7 mouse cellular contexts compared by ENCODE assay signal in genomic region chr8:89046226-89046625, GRCm38 (mm10). TPM values are rescaled to one million over a fixed set of nuclear protein-coding genes. Genes with fewer than 3 reads are reported as not detected.
DNase-seq lines count a peak whose midpoint lies in the region; ATAC-seq and TF ChIP-seq lines count a peak whose summit lies in the region.

No protein-coding gene starts in this region.

- WGBS in hindbrain, embryonic 10.5 days, result under 1% methylated on average over 15 of the region's 15 CpGs
- under 1% methylated on average over 14 of the region's 15 CpGs for WGBS in limb, embryonic 12.5 days
- WGBS in olfactory bulb, adult 2 months, result 21% methylated on average over 15 of the region's 15 CpGs

- ATAC-seq in limb, embryonic 12.5 days (ENCODE audit: insufficient number of reproducible peaks, insufficient read depth, low FRiP score, low TSS enrichment, low read depth), result no peak
- no peak for ATAC-seq in megakaryocyte progenitor cell, adult 5-6 weeks (replicated peaks; ENCODE audit: poor library complexity)

- H3K36me3 ChIP-seq in E14TG2a.4 (ENCODE audit: insufficient read depth, low read length), result peaks cover 34% of the 10 kb centered on the region
- no peaks in the 10 kb centered on the region for H3K36me3 ChIP-seq in hindbrain, embryonic 10.5 days
- H3K36me3 ChIP-seq in limb, embryonic 12.5 days, result no peaks in the 10 kb centered on the region

- H3K4me2 ChIP-seq in limb, embryonic 12.5 days, result peak overlapping the region; percentile 79

- H3K9me3 ChIP-seq in E14TG2a.4 (ENCODE audit: low read length), result no peaks in the 10 kb centered on the region
- no peaks in the 10 kb centered on the region for H3K9me3 ChIP-seq in hindbrain, embryonic 10.5 days
- H3K9me3 ChIP-seq in limb, embryonic 12.5 days, result no peaks in the 10 kb centered on the region

- H3K27ac ChIP-seq in hindbrain, embryonic 10.5 days, result peak overlapping the region; percentile 98
- peak overlapping the region; percentile 99 for H3K27ac ChIP-seq in limb, embryonic 12.5 days
- H3K27ac ChIP-seq in olfactory bulb, adult 2 months (ENCODE audit: insufficient read depth, low read depth, low read length), result peak overlapping the region; percentile 97

- peak; percentile 83 for DNase-seq in ES-CJ7 (ENCODE audit: low read depth, low spot score)
- DNase-seq in hindbrain, embryonic 10.5 days (ENCODE audit: low spot score), result peak; percentile 64
- no peak for DNase-seq in left cerebral cortex, adult 11 months (ENCODE audit: low spot score)

- no peak for TF ChIP-seq POLR2A in olfactory bulb, adult 2 months (IDR thresholded peaks at IDR 0.05; ENCODE audit: insufficient read depth, low read depth, low read length)

- TF ChIP-seq CTCF in E14TG2a.4 (conservative IDR thresholded peaks at IDR 0.05; ENCODE audit: low read length), result no peak
- no peak for TF ChIP-seq CTCF in olfactory bulb, adult 2 months (IDR thresholded peaks at IDR 0.05; ENCODE audit: insufficient read depth, low read depth, low read length)

- H3K4me3 ChIP-seq in E14TG2a.4 (replicated peaks; ENCODE audit: low read length), result peak overlapping the region; percentile 92
- H3K4me3 ChIP-seq in hindbrain, embryonic 10.5 days, result peak overlapping the region; percentile 84
- peak overlapping the region; percentile 78 for H3K4me3 ChIP-seq in limb, embryonic 12.5 days (replicated peaks)
- H3K4me3 ChIP-seq in olfactory bulb, adult 2 months (ENCODE audit: insufficient read depth, low read depth, low read length), result peak overlapping the region; percentile 100

- peaks cover 66% of the 10 kb centered on the region for H3K4me1 ChIP-seq in E14TG2a.4 (replicated peaks; ENCODE audit: low read depth, low read length)
- peaks cover 58% of the 10 kb centered on the region for H3K4me1 ChIP-seq in hindbrain, embryonic 10.5 days (replicated peaks)
- peaks cover 41% of the 10 kb centered on the region for H3K4me1 ChIP-seq in limb, embryonic 12.5 days (replicated peaks)
- peaks cover 22% of the 10 kb centered on the region for H3K4me1 ChIP-seq in olfactory bulb, adult 2 months (ENCODE audit: control insufficient read depth, insufficient read depth, low read length)

- no peaks in the 10 kb centered on the region for H3K27me3 ChIP-seq in E14TG2a.4 (ENCODE audit: insufficient read depth, low read length)
- H3K27me3 ChIP-seq in hindbrain, embryonic 10.5 days (ENCODE audit: insufficient read depth, poor library complexity, severe bottlenecking), result peaks cover 80% of the 10 kb centered on the region
- H3K27me3 ChIP-seq in limb, embryonic 12.5 days, result peaks cover 57% of the 10 kb centered on the region

- H3K9ac ChIP-seq in limb, embryonic 12.5 days (replicated peaks), result peak overlapping the region; percentile 98

RNA-seq across cellular contexts. Expression of gene Sall1, which starts 2.3 kb away (rescaled TPM):
- polyA plus RNA-seq in hindbrain, embryonic 10.5 days (2016; fragmentation: Nextera tagmentation; extraction: Ambion mirVana), result 11.1 and 17.8 TPM in 2 replicates
- 17.9 and 22.3 TPM in 2 replicates for polyA plus RNA-seq in limb, embryonic 12.5 days (2016; fragmentation: Nextera tagmentation; extraction: Ambion mirVana)
- polyA plus RNA-seq in olfactory bulb, adult 2 months (2012; ENCODE audit: insufficient read depth, insufficient read length, low replicate concordance, missing spikeins), result not detected in 2 replicates
- not detected in 2 replicates for total RNA-seq in megakaryocyte progenitor cell, adult 5-6 weeks (2015)
- total RNA-seq in megakaryocyte progenitor cell, adult 5-6 weeks (2017), result not detected in 2 replicates
